Mouse (Mus musculus): ENCODE results near the gene Surf4. TPM values are rescaled to one million over a fixed set of nuclear protein-coding genes. Genes with fewer than 3 reads are reported as not detected.

The Surf4 gene
- polyA plus RNA-seq, 1 experiment from 2014 or later: 181 TPM

DNA sequence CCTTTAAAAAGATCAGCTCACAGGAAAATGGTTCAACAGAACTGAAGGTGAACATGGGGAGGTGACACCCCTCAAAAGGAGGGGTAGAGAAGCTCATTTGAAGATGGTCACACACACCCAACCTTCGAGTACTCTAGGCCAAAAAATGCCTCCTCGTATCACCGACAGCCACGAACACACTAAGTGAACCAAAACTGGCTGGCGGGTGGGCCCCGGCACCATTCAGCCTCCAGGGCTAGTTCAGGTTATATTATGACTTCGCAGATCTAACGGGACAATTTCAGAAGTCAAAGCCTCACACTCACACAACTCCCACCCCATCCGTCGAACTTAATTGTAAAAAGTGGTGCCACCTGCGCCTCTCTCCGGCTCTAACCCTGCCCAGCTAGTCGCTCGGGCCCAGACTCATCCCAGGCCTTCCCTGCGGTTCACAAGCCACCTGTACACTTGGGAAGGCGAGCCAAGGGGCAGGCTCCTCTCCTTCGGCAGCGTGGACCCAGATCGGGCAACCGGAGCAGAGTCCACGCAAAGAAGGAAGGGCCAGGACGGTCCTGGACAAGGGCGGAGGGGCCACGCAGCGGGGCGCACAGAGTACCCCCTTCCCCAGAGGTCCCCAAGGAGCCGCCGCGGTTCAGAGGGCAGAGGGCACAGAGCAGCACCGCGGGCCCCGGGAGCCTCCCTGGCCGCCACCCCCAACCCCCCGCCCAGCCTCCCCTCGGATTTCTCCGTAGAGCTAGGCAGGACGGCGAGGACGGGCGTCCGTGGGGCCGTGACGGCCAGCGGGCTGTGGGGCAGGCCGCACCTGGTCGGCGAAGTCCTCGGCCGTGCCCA lies 1.0 kb downstream of the Surf4 start:
- DNase-seq (ENCODE audit: low read depth, low spot score): no peak
- CTCF ChIA-PET: interaction anchor here (1.1 kb wide), 1 partner anchor 11 kb away, joined by 3 read pairs; no protein-coding TSS in a partner anchor
- in situ Hi-C loops (cut with MboI; ENCODE audit: low pct_unique_long_range_greater_than_20kb): no loop called here

DNA sequence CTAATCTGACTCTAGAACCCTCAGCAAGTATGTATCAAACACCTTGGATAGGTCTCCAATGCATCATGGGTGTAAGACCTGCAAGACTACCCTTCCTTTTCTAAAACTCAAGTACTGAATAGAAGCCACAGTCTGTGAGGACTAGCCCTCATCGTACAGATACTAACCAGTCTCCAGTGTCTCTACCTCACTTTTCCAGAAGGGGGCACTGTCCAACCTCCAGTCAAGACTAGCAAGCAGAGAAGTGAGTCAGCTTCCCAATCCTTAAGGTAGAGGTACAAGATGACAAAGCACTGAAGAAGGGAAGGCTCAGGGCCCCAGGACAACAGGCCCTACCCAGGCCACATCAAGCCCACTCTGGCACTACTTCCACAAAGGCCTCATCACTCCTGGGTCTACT lies 3.3 kb downstream of the Surf4 start:
- TF ChIP-seq CTCF (IDR thresholded peaks at IDR 0.05): peak; percentile 80
- H3K27me3 ChIP-seq: no peaks in the 10 kb centered on the region
- no peak for ATAC-seq
- DNase-seq (ENCODE audit: low read depth, low spot score): no peak
- ChIA-PET POLR2A (no interaction called here), CTCF (interaction anchor here (0.7 to 2.9 kb wide), 7 partner anchors 10 to 110 kb away, joined by 3 to 10 read pairs (median 3); no protein-coding TSS in a partner anchor)
- in situ Hi-C loops (cut with MboI; ENCODE audit: low pct_unique_long_range_greater_than_20kb): no loop called here

More for the DNA sequence above, 1.0 kb downstream of the Surf4 start:
- no peak for TF ChIP-seq CTCF (IDR thresholded peaks at IDR 0.05)
- no peak for ATAC-seq
- POLR2A ChIA-PET: interaction anchor here (0.6 to 1.5 kb wide), 4 partner anchors 12 to 31 kb away, joined by 3 to 4 read pairs (median 3); partner anchors contain the start of genes Surf1 and Surf2
- no peaks in the 10 kb centered on the region for H3K27me3 ChIP-seq

DNA sequence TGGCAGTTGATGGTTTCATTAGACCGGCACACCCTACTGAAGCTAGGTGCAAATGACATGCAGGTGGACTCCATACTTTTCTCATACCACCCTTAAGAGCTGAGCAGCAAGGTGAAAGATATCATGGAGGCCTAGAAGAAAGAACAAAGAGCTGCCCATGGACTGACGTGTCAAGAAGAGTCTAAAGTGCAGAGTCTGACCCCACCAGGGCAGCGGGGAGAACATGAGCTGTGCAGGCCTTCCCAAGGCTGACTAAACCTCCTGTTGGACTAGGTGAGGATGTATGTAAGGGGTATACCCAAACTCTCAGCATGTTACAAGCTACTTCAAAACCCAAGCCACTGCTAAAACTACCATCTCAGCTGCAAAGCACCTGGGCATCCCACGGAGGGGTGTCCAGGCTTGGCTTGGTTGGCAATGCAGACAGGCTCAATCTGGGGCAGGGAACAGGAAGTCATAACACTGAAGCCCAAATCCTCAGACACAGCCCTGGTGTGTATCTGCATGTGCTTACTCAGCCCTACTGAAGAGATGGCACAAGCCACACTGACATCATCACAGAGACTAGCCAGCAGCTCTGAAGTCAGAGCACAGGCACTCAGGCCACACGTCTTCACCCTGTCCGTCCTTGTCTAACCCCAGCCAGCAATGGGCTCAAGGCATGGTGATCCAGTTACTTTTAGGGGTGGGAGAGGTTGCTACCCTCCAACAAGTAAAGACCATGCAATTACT lies 5.8 kb downstream of the Surf4 start:
- no peak for TF ChIP-seq CTCF (IDR thresholded peaks at IDR 0.05)
- POLR2A ChIA-PET: interaction anchor here (3.7 kb wide), 1 partner anchor 11 kb away, joined by 17 read pairs; the partner anchor contains the start of genes Surf1 and Surf2
- ATAC-seq (peak; percentile 36), DNase-seq (ENCODE audit: low read depth, low spot score) (no peak)
- in situ Hi-C loops (cut with MboI; ENCODE audit: low pct_unique_long_range_greater_than_20kb): no loop called here
- no peaks in the 10 kb centered on the region for H3K27me3 ChIP-seq
- CTCF ChIA-PET: interaction anchor here (2.0 kb wide), 1 partner anchor 19 kb away, joined by 4 read pairs; no protein-coding TSS in a partner anchor

DNA sequence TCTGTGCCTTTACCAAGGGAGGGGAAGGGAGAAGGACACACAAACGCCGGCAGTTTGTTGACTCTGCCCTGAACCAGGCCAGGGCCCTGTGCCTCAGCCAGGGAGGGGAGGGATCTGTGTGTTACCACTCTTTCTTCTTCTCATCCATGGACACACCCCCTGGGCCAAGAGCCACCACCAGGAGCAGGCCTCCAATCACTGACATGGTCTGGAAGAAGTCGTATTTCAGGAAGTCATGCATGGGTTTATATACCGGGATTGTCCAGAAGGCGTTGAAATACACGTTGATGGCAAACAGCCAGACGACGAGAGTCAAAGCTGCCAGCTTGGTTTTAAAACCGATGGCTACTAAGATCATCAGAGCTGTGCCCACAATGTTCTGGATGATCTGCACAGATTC lies 11.9 kb downstream of the Surf4 start:
- DNase-seq (ENCODE audit: low read depth, low spot score): no peak
- in situ Hi-C loops (cut with MboI; ENCODE audit: low pct_unique_long_range_greater_than_20kb): loop anchor here (25.0 kb wide), 1 partner anchor 484 kb away; the partner anchor contains the start of gene Sec16a
- TF ChIP-seq CTCF (IDR thresholded peaks at IDR 0.05): no peak
- H3K27me3 ChIP-seq: no peaks in the 10 kb centered on the region
- POLR2A ChIA-PET: interaction anchor here (0.9 kb wide), 1 partner anchor 10 kb away, joined by 3 read pairs; no protein-coding TSS in a partner anchor
- CTCF ChIA-PET: interaction anchor here (0.8 to 1.6 kb wide), 5 partner anchors 10 to 117 kb away, joined by 3 to 4 read pairs (median 3); no protein-coding TSS in a partner anchor
- ATAC-seq: no peak

DNA sequence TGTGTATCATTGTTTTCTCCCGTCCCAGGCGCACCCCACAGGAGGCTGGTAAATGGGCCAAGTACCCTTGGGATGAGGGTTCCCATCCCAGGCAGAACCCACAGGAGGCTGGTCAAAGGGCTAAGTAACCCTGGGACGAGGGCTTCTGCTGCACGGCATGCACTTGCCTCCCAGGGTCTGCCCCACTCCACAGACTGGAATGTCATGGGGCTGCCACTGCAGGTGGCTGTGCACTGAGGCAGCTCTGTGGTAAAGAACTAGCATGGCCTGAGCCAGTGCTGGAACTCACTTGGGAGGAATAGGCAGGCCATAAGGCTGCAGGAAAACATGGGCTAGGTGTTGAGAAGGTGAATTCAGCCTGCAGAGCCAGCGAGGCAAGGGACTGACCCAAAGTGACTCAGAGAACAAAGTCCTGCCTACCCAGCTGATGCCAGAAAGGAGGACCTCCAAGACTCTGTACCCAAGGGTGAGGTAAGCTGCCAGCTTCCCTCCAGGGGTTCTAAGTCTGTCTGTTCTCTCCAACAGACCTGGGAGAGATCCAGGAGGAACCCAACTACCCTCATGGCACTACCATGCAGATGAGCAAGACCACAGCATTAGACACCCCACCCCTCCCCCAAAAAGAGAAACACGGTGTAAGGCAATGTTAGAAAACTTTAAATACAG lies 13.4 kb downstream of the Surf4 start:
- no peak for TF ChIP-seq CTCF (IDR thresholded peaks at IDR 0.05)
- H3K27me3 ChIP-seq: no peaks in the 10 kb centered on the region
- CTCF ChIA-PET: interaction anchor here (1.3 to 1.5 kb wide), 2 partner anchors 10 to 11 kb away, joined by 3 read pairs; no protein-coding TSS in a partner anchor
- POLR2A ChIA-PET: interaction anchor here (0.6 kb wide), 1 partner anchor 16 kb away, joined by 4 read pairs; no protein-coding TSS in a partner anchor
- ATAC-seq (no peak), DNase-seq (ENCODE audit: low read depth, low spot score) (no peak)
- in situ Hi-C loops (cut with MboI; ENCODE audit: low pct_unique_long_range_greater_than_20kb): loop anchor here (25.0 kb wide), 1 partner anchor 483 kb away; the partner anchor contains the start of gene Sec16a

DNA sequence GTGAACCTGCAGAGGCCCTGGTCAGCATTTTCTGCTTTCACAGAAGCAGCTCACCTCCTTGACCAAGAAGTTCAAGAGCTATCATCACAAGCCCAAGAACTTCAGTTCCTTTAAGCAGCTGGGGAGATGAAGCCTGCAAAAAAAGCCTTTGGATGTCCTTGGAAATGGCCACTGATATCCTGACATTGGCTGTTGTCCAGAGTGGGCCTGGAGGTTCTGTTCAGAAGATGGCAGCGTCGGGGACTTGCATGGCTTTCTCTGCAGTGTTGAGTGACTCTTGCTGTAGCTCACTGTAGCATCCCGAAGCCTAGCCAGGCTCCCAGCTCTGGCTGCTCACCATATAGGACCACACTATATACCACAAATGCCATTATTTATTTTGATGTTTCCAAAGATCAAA lies 14.0 kb downstream of the Surf4 start:
- in situ Hi-C loops (cut with MboI; ENCODE audit: low pct_unique_long_range_greater_than_20kb): loop anchor here (25.0 kb wide), 1 partner anchor 482 kb away; the partner anchor contains the start of gene Sec16a
- ATAC-seq (no peak), DNase-seq (ENCODE audit: low read depth, low spot score) (no peak)
- TF ChIP-seq CTCF (IDR thresholded peaks at IDR 0.05): no peak
- H3K27me3 ChIP-seq: no peaks in the 10 kb centered on the region
- ChIA-PET CTCF (interaction anchor here (1.3 to 2.4 kb wide), 3 partner anchors 10 to 12 kb away, joined by 3 to 7 read pairs (median 3); no protein-coding TSS in a partner anchor), POLR2A (interaction anchor here (0.6 kb wide), 1 partner anchor 16 kb away, joined by 4 read pairs; no protein-coding TSS in a partner anchor)

DNA sequence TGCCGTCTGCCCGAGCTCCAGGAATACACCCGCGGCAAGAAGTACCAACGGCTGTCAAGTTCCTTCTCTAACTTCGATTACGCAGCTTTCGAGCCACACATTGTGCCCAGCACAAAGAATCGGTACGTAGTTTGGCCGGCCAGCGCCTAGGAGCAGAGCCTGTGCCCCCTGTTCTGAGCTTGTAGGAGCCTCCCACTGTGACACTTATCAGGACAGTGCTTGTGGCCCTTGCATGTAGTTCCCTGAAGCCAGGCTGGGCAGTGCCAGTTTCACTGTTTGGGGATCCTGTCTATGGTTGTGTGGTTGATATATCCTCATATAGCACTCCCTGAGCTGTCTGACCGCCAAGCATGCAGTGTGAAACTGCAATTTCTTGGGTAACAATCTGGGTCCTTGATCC lies 17.0 kb downstream of the Surf4 start:
- ATAC-seq (no peak), DNase-seq (ENCODE audit: low read depth, low spot score) (no peak)
- no peaks in the 10 kb centered on the region for H3K27me3 ChIP-seq
- in situ Hi-C loops (cut with MboI; ENCODE audit: low pct_unique_long_range_greater_than_20kb): loop anchor here (25.0 kb wide), 1 partner anchor 479 kb away; the partner anchor contains the start of gene Sec16a
- POLR2A ChIA-PET: interaction anchor here (3.3 kb wide), 1 partner anchor 10 kb away, joined by 17 read pairs; no protein-coding TSS in a partner anchor
- CTCF ChIA-PET: interaction anchor here (1.4 to 2.5 kb wide), 2 partner anchors 13 to 14 kb away, joined by 3 to 10 read pairs; partner anchors contain the start of gene Surf6
- no peak for TF ChIP-seq CTCF (IDR thresholded peaks at IDR 0.05)

DNA sequence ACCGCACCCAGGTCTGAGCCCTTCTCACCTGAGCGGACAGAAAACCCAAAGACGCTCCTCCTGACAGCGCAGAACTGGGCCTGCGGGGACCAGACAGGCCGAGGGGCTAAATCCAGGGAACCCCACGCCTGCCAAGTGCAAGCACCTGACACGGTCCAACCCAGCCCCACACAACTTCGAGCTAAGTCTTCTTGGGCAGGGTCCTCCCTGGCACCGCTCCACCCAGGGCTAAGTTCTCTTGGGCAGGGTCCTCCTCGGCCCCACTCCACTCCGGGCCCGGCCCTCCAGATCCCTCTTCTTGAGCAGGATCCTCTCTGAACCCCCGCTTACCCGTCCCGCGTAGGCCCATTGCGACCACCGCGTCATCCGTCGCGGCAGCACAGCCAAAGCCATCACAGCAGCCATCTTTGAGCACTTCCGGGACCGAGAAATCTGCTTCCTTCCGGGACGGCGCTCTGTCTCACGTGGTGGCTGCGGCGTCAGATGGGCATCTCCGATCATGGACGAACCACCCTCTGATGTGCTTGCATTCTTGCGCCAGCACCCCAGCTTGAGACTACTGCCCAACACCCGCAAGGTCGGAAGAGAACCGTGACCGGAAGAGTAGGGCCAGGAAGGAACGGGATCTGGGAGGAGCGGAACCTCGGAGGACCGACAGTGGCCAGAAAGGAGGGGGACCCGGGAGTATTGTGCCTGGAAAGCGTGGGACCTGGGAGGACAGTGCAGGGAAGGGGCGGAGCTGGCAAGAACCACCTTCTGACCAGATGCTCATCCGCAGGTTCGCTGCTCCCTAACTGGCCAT lies 17.6 kb downstream of the Surf4 start, which contains the start of the genes Surf2 and Surf1:
Gene Surf2, plus strand, starts transcription at position 441 of the 802 bp plus-strand sequence.
Gene Surf1, minus strand, starts transcription at position 604 of the 802 bp plus-strand sequence.
- CTCF ChIA-PET: interaction anchor here (1.4 to 2.5 kb wide), 2 partner anchors 13 to 14 kb away, joined by 3 to 10 read pairs; partner anchors contain the start of gene Surf6
- peak; percentile 55 for ATAC-seq
- no peak for DNase-seq (ENCODE audit: low read depth, low spot score)
- in situ Hi-C loops (cut with MboI; ENCODE audit: low pct_unique_long_range_greater_than_20kb): loop anchor here (25.0 kb wide), 1 partner anchor 479 kb away; the partner anchor contains the start of gene Sec16a
- POLR2A ChIA-PET: interaction anchor here (1.1 to 3.3 kb wide), 2 partner anchors 10 to 16 kb away, joined by 4 to 17 read pairs; no protein-coding TSS in a partner anchor
- TF ChIP-seq CTCF (IDR thresholded peaks at IDR 0.05): no peak
- no peaks in the 10 kb centered on the region for H3K27me3 ChIP-seq
